Mouse (Mus musculus) hindbrain, embryonic 16.5 days (tissue): ENCODE results near the gene 4930555G01Rik. TPM values are rescaled to one million over a fixed set of nuclear protein-coding genes. Genes with fewer than 3 reads are reported as not detected.
"Not testable (repeated sequence)": the region's sequence is repeated elsewhere in the genome, so short reads cannot be mapped to it uniquely, and the experiment has no call there.

Source experiments
- ATAC-seq: fragments of 200-750 bp; cut with Nextera tagmentation; 2 replicates; pipeline ENCODE4 v1.8.0; 2017; ENCODE audit warnings: moderate TSS enrichment, moderate library complexity
- H3K27ac ChIP-seq: fragments of 300-500 bp; sonication (generic); 2 replicates; pipeline ENCODE4 v1.5.1; 2014; ENCODE audit warnings: low read depth, mild to moderate bottlenecking, control low read depth, low read length, moderate library complexity
- H3K27me3 ChIP-seq: fragments of 300-500 bp; sonication (generic); replicated peaks from 2 replicates; pipeline ENCODE4 v1.6.1; 2014; ENCODE audit warnings: low read length; ENCODE audit not compliant: control insufficient read depth, insufficient read depth
- H3K36me3 ChIP-seq: fragments of 300-500 bp; sonication (generic); 2 replicates; pipeline ENCODE4 v1.6.1; 2014; ENCODE audit warnings: mild to moderate bottlenecking, low read length, moderate library complexity, mixed read lengths; ENCODE audit not compliant: control insufficient read depth, insufficient read depth
- H3K4me1 ChIP-seq: fragments of 300-500 bp; sonication (generic); 2 replicates; pipeline ENCODE4 v1.6.1; 2014; ENCODE audit warnings: low read depth, low read length; ENCODE audit not compliant: control insufficient read depth, insufficient read depth
- H3K4me2 ChIP-seq: fragments of 300-500 bp; sonication (generic); 2 replicates; pipeline ENCODE4 v1.6.1; 2014; ENCODE audit warnings: mild to moderate bottlenecking, low read length, control low read depth, moderate library complexity
- H3K4me3 ChIP-seq: fragments of 300-500 bp; sonication (generic); 2 replicates; pipeline ENCODE4 v1.5.1; 2014; ENCODE audit warnings: mild to moderate bottlenecking, low read length, control low read depth, moderate library complexity
- H3K9ac ChIP-seq: fragments of 300-500 bp; sonication (generic); 2 replicates; pipeline ENCODE4 v1.6.1; 2014; ENCODE audit warnings: low read depth, mild to moderate bottlenecking, control low read depth, low read length, moderate library complexity
- H3K9me3 ChIP-seq: fragments of 300-500 bp; sonication (generic); 2 replicates; pipeline ENCODE4 v1.6.1; 2014; ENCODE audit warnings: mild to moderate bottlenecking, low read length, moderate library complexity; ENCODE audit not compliant: control insufficient read depth
- WGBS: fragments of 180-500 bp; shearing (Covaris S2); extraction: QIAGEN DNeasy Blood & Tissue Kit; methylation state at CpG from one replicate; pipeline ENCODE4 v1.1.7; 2014; 5-methylcytosine and 5-hydroxymethylcytosine counted together
- polyA plus RNA-seq: library from polyadenylated mRNA; unstranded; fragments of >200 nt; fragmentation: Nextera tagmentation; extraction: Ambion mirVana; gene quantifications from 2 replicates; pipeline ENCODE4 v1.2.1, GENCODE M21; 2015

Gene 4930555G01Rik
- not detected in 2 replicates for polyA plus RNA-seq

DNA sequence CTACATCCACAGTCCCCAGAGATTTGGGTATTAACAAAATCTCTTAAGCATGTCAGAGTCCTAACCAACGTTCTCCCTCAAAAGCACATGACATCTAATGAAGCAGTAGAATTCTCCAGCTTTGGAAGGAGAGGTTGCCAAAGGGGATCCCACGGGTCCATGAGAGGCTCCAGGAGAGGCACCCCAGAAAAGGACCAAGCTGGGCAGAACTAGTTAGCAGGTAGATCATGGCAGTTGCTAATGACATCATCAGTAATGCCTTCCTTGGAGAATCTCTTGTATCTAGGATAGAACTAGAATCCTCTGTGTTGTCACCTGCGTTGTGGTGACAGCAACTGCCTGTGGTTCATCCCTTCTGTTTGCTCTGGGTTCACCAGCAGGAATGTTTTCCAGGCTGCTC, at the start of gene 4930555G01Rik:
Gene 4930555G01Rik (plus strand): TSS at position 301 of the 400 bp plus-strand sequence.
- not testable (repeated sequence) for H3K27ac ChIP-seq, H3K4me3 ChIP-seq, ATAC-seq, H3K4me2 ChIP-seq, H3K4me1 ChIP-seq, H3K27me3 ChIP-seq, H3K36me3 ChIP-seq, H3K9me3 ChIP-seq, H3K9ac ChIP-seq
- no CpG with 5 or more reads among the region's 3 CpGs for WGBS

DNA sequence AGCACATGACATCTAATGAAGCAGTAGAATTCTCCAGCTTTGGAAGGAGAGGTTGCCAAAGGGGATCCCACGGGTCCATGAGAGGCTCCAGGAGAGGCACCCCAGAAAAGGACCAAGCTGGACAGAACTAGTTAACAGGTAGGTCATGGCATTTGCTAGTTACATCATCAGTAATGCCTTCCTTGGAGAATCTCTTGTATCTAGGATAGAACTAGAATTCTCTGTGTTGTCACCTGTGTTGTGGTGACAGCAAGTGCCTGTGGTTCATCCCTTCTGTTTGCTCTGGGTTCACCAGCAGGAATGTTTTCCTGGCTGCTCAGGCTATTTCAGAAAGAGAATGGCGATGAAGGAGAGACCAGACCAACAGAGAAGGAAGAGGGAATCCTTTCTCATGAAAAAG, 34.8 kb upstream of the 4930555G01Rik start, which contains the start of gene Gm3298:
Gene Gm3298 (plus strand): TSS at position 301 of the 400 bp plus-strand sequence.
- not testable (repeated sequence) for H3K27me3 ChIP-seq, H3K36me3 ChIP-seq, H3K9me3 ChIP-seq, H3K9ac ChIP-seq, H3K4me1 ChIP-seq, H3K4me3 ChIP-seq, H3K27ac ChIP-seq, ATAC-seq, H3K4me2 ChIP-seq
- no CpG with 5 or more reads among the region's 2 CpGs for WGBS

DNA sequence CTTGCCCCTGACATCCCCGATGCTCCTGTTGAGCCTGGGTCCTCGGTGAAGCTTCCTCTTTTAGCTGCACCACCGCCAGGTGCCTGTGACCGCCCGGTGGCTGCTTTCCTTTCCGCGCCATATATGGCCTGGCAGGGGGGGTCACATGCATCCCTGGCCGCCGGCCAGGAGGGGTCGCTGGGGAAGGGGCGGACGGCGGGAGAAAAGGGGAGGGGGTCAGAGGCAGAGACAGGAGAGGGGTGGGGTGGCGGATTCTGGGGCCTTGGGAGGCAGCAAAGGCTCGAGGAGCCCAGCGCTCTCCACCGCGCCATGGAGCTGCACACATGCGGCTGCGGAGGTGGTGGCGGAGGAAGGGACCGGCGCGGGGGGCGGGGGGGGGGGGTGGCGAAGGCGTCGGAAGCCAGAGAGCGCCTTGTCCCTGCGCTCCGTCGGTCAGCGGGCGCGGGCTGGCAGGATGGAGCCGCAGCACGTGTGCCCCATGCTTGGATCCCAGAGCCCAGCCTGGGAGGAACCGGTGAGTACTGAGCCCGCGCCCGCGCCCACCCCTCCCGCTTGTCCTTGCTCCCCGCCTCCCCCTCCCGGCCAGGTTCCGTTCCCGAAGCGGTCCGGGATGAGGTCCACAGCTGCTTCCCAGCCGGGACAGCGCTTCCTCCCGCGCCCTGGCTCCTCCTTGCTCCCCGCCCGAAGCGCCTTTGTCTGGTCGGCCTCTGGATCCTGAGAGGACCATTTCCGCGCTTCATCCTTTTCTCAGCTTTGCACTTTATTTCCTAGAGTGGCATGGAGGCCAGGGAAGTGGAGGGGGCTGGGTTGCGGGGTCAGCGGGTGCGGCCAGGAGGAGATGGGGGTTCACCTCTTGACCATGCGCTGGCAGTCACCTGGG, 20.4 kb downstream of the 4930555G01Rik start, which contains the start of gene Gm8281:
Gene Gm8281 (plus strand): TSS at position 430 of the 880 bp plus-strand sequence.
- H3K9me3 ChIP-seq, H3K36me3 ChIP-seq, H3K27ac ChIP-seq, H3K27me3 ChIP-seq, ATAC-seq, H3K4me1 ChIP-seq: not testable (repeated sequence)
- Histone ChIP-seq H3K4me3 (peak within 1 kb of the TSS; percentile 47), H3K4me2 (peak within 1 kb of the TSS; percentile 54), H3K9ac (peak within 1 kb of the TSS; percentile 69)
- WGBS: 2% methylated on average over 19 of the region's 63 CpGs

Other genes with a start within 250 kb of the 4930555G01Rik start
- gene Gm3269, start 212.5 kb upstream of the 4930555G01Rik start, polyA plus RNA-seq: not detected in 2 replicates
- 3.1 and 3.6 TPM in 2 replicates for gene Gm3264, start 195.1 kb upstream of the 4930555G01Rik start, polyA plus RNA-seq
- not detected in 2 replicates for gene Gm3278, start 158.2 kb upstream of the 4930555G01Rik start, polyA plus RNA-seq
- gene Gm8297, start 66.7 kb upstream of the 4930555G01Rik start, polyA plus RNA-seq: not detected in 2 replicates
- 0.95 TPM in 1 of 2 replicates, not detected in the other for gene Gm3298, start 34.7 kb upstream of the 4930555G01Rik start, polyA plus RNA-seq
- 12.8 and 13.1 TPM in 2 replicates for gene Gm8281, start 20.4 kb downstream of the 4930555G01Rik start, polyA plus RNA-seq
- gene Gm8279, start 80.9 kb downstream of the 4930555G01Rik start, polyA plus RNA-seq: not detected in 2 replicates
- gene Gm3317, start 113.9 kb downstream of the 4930555G01Rik start, polyA plus RNA-seq: not detected in 2 replicates
- gene Gm8271, start 135.2 kb downstream of the 4930555G01Rik start, polyA plus RNA-seq: not detected in 2 replicates
- 0.13 TPM in 1 of 2 replicates, not detected in the other for gene Gm3526, start 210.0 kb downstream of the 4930555G01Rik start, polyA plus RNA-seq